Mouse (Mus musculus) liver, postnatal 0 days (tissue): ENCODE measurements around the gene Gabrq.

ENCODE experiments used
- CTCF ChIP-seq: sonication (generic); IDR thresholded peaks from 2 replicates; pipeline ENCODE4 v1.5.1; 2016; ENCODE audit warnings: antibody characterized with exemption, low read depth
- EP300 ChIP-seq: IDR thresholded peaks from 2 replicates; pipeline ENCODE4 v1.6.1; 2016; ENCODE audit warnings: antibody characterized with exemption, low read depth, mild to moderate bottlenecking

GRCm38 (mm10) chrX:72789558-72789871 lies 35.5 kb upstream of the Gabrq start:
- TF ChIP-seq EP300 (no peak), CTCF (no peak)
